Mouse (Mus musculus) liver, embryonic 14.5 days (tissue): ENCODE data around the gene Fgf18.

ENCODE experiments used
- CTCF ChIP-seq: IDR thresholded peaks from 2 replicates; pipeline ENCODE4 v1.5.1; 2016; ENCODE audit warnings: antibody characterized with exemption, low read depth, control low read depth
- EP300 ChIP-seq: IDR thresholded peaks from 2 replicates; pipeline ENCODE4 v1.6.1; 2016; ENCODE audit warnings: antibody characterized with exemption, low read depth

GRCm38 (mm10) chr11:33098446-33098845 is 48.8 kb downstream of the Fgf18 start:
- no peak for TF ChIP-seq CTCF
- no peak for TF ChIP-seq EP300
